In genomic region chrX:42540756-42541053, GRCm38 (mm10) we compare ENCODE assay signal across 8 mouse cellular contexts. TPM values are rescaled to one million over a fixed set of nuclear protein-coding genes. Genes with fewer than 3 reads are reported as not detected.
DNase-seq lines count a peak whose midpoint lies in the region; ATAC-seq lines count a peak whose summit lies in the region.

No protein-coding gene starts in this region.

- peak; percentile 79 for ATAC-seq in frontal cortex, adult (ENCODE audit: low TSS enrichment)
- ATAC-seq in hindbrain, embryonic 13.5 days (ENCODE audit: low FRiP score), result 0 out of 2 replicates have a peak, but pooled peaks have one; percentile 17

- peak; percentile 55 for DNase-seq in Muller cell, postnatal 12 days (ENCODE audit: inconsistent ontology term)
- peak; percentile 89 for DNase-seq in cerebellum, adult 9-10 months
- DNase-seq in layer of hippocampus, postnatal 25 days (ENCODE audit: extremely low spot score in 1 of 2, low spot score in 1 of 2), result peak; percentile 33 to 81
- peak; percentile 77 for DNase-seq in lung, postnatal 36 days
- peak; percentile 63 for DNase-seq in right cerebral cortex, adult 18-20 months
- DNase-seq in urinary bladder, postnatal 36 days (ENCODE audit: low spot score in 2 of 2), result peak; percentile 15 to 70

- H3K9ac ChIP-seq in hindbrain, embryonic 13.5 days, result no peak overlapping the region

- no peak overlapping the region for H3K4me3 ChIP-seq in hindbrain, embryonic 13.5 days

- no peaks in the 10 kb centered on the region for H3K4me1 ChIP-seq in hindbrain, embryonic 13.5 days (replicated peaks)

- no peaks in the 10 kb centered on the region for H3K9me3 ChIP-seq in hindbrain, embryonic 13.5 days

- WGBS in hindbrain, embryonic 13.5 days, result 36% methylated on average over 5 of the region's 5 CpGs

- no peaks in the 10 kb centered on the region for H3K27me3 ChIP-seq in hindbrain, embryonic 13.5 days

- no peak overlapping the region for H3K27ac ChIP-seq in hindbrain, embryonic 13.5 days

- H3K4me2 ChIP-seq in hindbrain, embryonic 13.5 days, result peak overlapping the region; percentile 25; the same call in 1 of the 2 replicates

- H3K36me3 ChIP-seq in hindbrain, embryonic 13.5 days, result no peaks in the 10 kb centered on the region

RNA-seq across cellular contexts. Expression of gene Sh2d1a, which starts 38.5 kb away (rescaled TPM):
- polyA plus RNA-seq in hindbrain, embryonic 13.5 days (2015; fragmentation: Nextera tagmentation; extraction: Ambion mirVana), result 3.2 and 3.7 TPM in 2 replicates
- not detected for total RNA-seq in layer of hippocampus, postnatal 25 days (2021)

RNA-seq across cellular contexts. Expression of gene Tex13c2, which starts 51.2 kb away (rescaled TPM):
- 0.12 TPM in 1 of 2 replicates, not detected in the other for polyA plus RNA-seq in hindbrain, embryonic 13.5 days (2015; fragmentation: Nextera tagmentation; extraction: Ambion mirVana)
- total RNA-seq in layer of hippocampus, postnatal 25 days (2021), result 1 to 10 TPM in 1 of 2 experiments, under 1 TPM in 1; 0.40 to 1.4 TPM
